Mouse (Mus musculus) thymus, adult 2 months (tissue): ENCODE data around the gene Rab6a.

Source experiments
- CTCF ChIP-seq: fragments of 200-500 bp; IDR thresholded peaks from 2 replicates; pipeline ENCODE4 v1.5.1; 2012; ENCODE audit warnings: mild to moderate bottlenecking, control low read depth, low read length, moderate library complexity, borderline replicate concordance; ENCODE audit not compliant: control insufficient read depth, poor library complexity, insufficient read depth; ENCODE audit errors: extremely low read depth
- POLR2A ChIP-seq: fragments of 200-500 bp; IDR thresholded peaks from 2 replicates; pipeline ENCODE4 v1.6.1; 2012; ENCODE audit warnings: mild to moderate bottlenecking, low read length, control low read depth, moderate library complexity; ENCODE audit not compliant: control insufficient read depth, poor library complexity, insufficient read depth; ENCODE audit errors: extremely low read depth

DNA sequence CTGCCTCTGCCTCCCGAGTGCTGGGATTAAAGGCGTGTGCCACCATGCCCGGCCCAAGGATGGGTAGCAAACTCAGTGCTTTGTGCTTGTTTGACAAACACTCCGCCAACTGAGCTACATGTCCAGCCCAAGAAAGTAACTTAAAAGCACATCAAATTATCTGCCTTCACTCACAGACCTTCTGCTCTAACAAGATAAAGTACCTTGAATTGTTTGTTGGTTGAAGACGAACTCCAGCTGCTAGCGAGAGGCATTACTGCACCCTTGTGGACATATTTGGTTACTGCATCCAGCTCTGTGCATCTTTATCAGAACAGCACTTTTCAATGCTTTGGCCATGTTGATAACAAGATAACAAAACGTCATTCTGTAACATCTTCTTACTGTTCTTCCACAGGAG is 77.3 kb downstream of the Rab6a start:
- TF ChIP-seq CTCF = no peak
- TF ChIP-seq POLR2A = no peak
